Mouse (Mus musculus) heart, embryonic 11.5 days (tissue): ENCODE data around the gene Wfdc16. TPM values are rescaled to one million over a fixed set of nuclear protein-coding genes. Genes with fewer than 3 reads are reported as not detected.

Experiments
- polyA plus RNA-seq: library from polyadenylated mRNA; unstranded; fragments of >200 nt; fragmentation: Nextera tagmentation; extraction: Ambion mirVana; gene quantifications from 2 replicates; pipeline ENCODE4 v1.2.1, GENCODE M21; 2014

The Wfdc16 gene
- polyA plus RNA-seq, 1 experiment from 2014 or later: not detected

Other genes with a start within 250 kb of the Wfdc16 start
- 0.39 and 0.97 TPM in 2 replicates for gene Slpi, start 249.7 kb downstream of the Wfdc16 start, polyA plus RNA-seq
- 0.06 and 0.19 TPM in 2 replicates for gene Rbpjl, start 235.7 kb downstream of the Wfdc16 start, polyA plus RNA-seq
- gene Matn4, start 233.6 kb downstream of the Wfdc16 start, polyA plus RNA-seq: 0.34 and 0.77 TPM in 2 replicates
- gene Sdc4, start 194.9 kb downstream of the Wfdc16 start, polyA plus RNA-seq: 33.9 and 34.6 TPM in 2 replicates
- gene Sys1, start 181.8 kb downstream of the Wfdc16 start, polyA plus RNA-seq: 37.0 and 42.3 TPM in 2 replicates
- 4.8 and 8.4 TPM in 2 replicates for gene Gm20458, start 177.8 kb downstream of the Wfdc16 start, polyA plus RNA-seq
- gene Trp53tg5, start 165.1 kb downstream of the Wfdc16 start, polyA plus RNA-seq: not detected in 2 replicates
- gene Dbndd2, start 152.7 kb downstream of the Wfdc16 start, polyA plus RNA-seq: 16.5 and 21.9 TPM in 2 replicates
- 63.0 and 66.0 TPM in 2 replicates for gene Pigt, start 141.3 kb downstream of the Wfdc16 start, polyA plus RNA-seq
- gene Wfdc2, start 76.4 kb downstream of the Wfdc16 start, polyA plus RNA-seq: 6.6 and 10.3 TPM in 2 replicates
- not detected in 2 replicates for gene Spint3, start 65.3 kb downstream of the Wfdc16 start, polyA plus RNA-seq
- not detected in 2 replicates for gene Wfdc6a, start 53.3 kb downstream of the Wfdc16 start, polyA plus RNA-seq
- gene Eppin, start 45.2 kb downstream of the Wfdc16 start, polyA plus RNA-seq: not detected in 2 replicates
- not detected in 2 replicates for gene Wfdc6b, start 25.3 kb downstream of the Wfdc16 start, polyA plus RNA-seq
- gene Wfdc8, start 25.2 kb downstream of the Wfdc16 start, polyA plus RNA-seq: not detected in 2 replicates
- 0.53 TPM in 1 of 2 replicates, not detected in the other for gene Wfdc10, start 17.2 kb upstream of the Wfdc16 start, polyA plus RNA-seq
- not detected in 2 replicates for gene Wfdc9, start 17.8 kb upstream of the Wfdc16 start, polyA plus RNA-seq
- not detected in 2 replicates for gene Wfdc11, start 35.3 kb upstream of the Wfdc16 start, polyA plus RNA-seq
- not detected in 2 replicates for gene Wfdc13, start 46.3 kb upstream of the Wfdc16 start, polyA plus RNA-seq
- not detected in 2 replicates for gene Spint4, start 59.7 kb upstream of the Wfdc16 start, polyA plus RNA-seq
- not detected in 2 replicates for gene Spint5, start 76.5 kb upstream of the Wfdc16 start, polyA plus RNA-seq
- gene Wfdc3, start 107.1 kb upstream of the Wfdc16 start, polyA plus RNA-seq: 0.19 TPM in 1 of 2 replicates, not detected in the other
- gene Dnttip1, start 107.2 kb upstream of the Wfdc16 start, polyA plus RNA-seq: 52.6 and 57.3 TPM in 2 replicates
- gene Ube2c, start 131.1 kb upstream of the Wfdc16 start, polyA plus RNA-seq: 449 and 506 TPM in 2 replicates
- gene Tnnc2, start 141.2 kb upstream of the Wfdc16 start, polyA plus RNA-seq: 0.48 and 1.4 TPM in 2 replicates
- 25.1 and 27.2 TPM in 2 replicates for gene Snx21, start 147.0 kb upstream of the Wfdc16 start, polyA plus RNA-seq
- gene Acot8, start 166.1 kb upstream of the Wfdc16 start, polyA plus RNA-seq: 15.1 and 16.8 TPM in 2 replicates
- gene Zswim3, start 166.3 kb upstream of the Wfdc16 start, polyA plus RNA-seq: 7.2 and 7.4 TPM in 2 replicates
- 11.4 and 11.7 TPM in 2 replicates for gene Zswim1, start 183.9 kb upstream of the Wfdc16 start, polyA plus RNA-seq
- gene Spata25, start 189.7 kb upstream of the Wfdc16 start, polyA plus RNA-seq: 0.30 TPM in 1 of 2 replicates, not detected in the other
- 143 and 149 TPM in 2 replicates for gene Ctsa, start 194.1 kb upstream of the Wfdc16 start, polyA plus RNA-seq
- gene Neurl2, start 194.7 kb upstream of the Wfdc16 start, polyA plus RNA-seq: 41.9 and 43.2 TPM in 2 replicates
- gene Pltp, start 218.9 kb upstream of the Wfdc16 start, polyA plus RNA-seq: 10.4 and 10.8 TPM in 2 replicates
- 50.1 and 54.8 TPM in 2 replicates for gene Pcif1, start 240.5 kb upstream of the Wfdc16 start, polyA plus RNA-seq